Mouse (Mus musculus) CH12.LX (cell line): ENCODE measurements around the gene Gm49384. TPM values are rescaled to one million over a fixed set of nuclear protein-coding genes. Genes with fewer than 3 reads are reported as not detected.

Experiments
- DNase-seq: peaks from one replicate; pipeline ENCODE4 v3.0.0-alpha.2; 2013; ENCODE audit errors: extremely low read depth
- H3K27ac ChIP-seq: 2 replicates; pipeline ENCODE4 v1.5.1; 2012; ENCODE audit warnings: low read depth, mild to moderate bottlenecking, control low read depth, moderate library complexity; ENCODE audit not compliant: insufficient read depth
- H3K27me3 ChIP-seq: replicated peaks from 2 replicates; pipeline ENCODE3; 2012; ENCODE audit warnings: inconsistent platforms
- H3K36me3 ChIP-seq, 2 experiments: replicated peaks in 1 of 2; 2 replicates each; pipeline versions ENCODE3 to v1.6.1; 2012; ENCODE audit warnings: inconsistent platforms in 1 of 2, low read length in 1 of 2, mild to moderate bottlenecking in 1 of 2, mixed read lengths in 1 of 2, moderate library complexity in 1 of 2; ENCODE audit not compliant: control insufficient read depth in 1 of 2, insufficient read depth in 1 of 2
- H3K4me1 ChIP-seq, 2 experiments: 2 replicates each; pipeline ENCODE4 v1.6.1; 2012; ENCODE audit warnings: inconsistent platforms in 1 of 2, moderate library complexity in 1 of 2; ENCODE audit not compliant: insufficient read depth in 2 of 2, control insufficient read depth in 1 of 2
- H3K4me2 ChIP-seq: 2 replicates; pipeline ENCODE4 v1.6.1; 2012; ENCODE audit warnings: low read depth, mild to moderate bottlenecking, control low read depth; ENCODE audit not compliant: poor library complexity, insufficient read depth, severe bottlenecking
- H3K4me3 ChIP-seq, 3 experiments: fragments of 150-350 bp in 1 of 3; sonication (generic) in 1 of 3; replicated peaks in 1 of 3; 2 replicates each; pipeline versions ENCODE3 to v1.5.1; 2011 to 2012; ENCODE audit warnings: low read depth in 2 of 3, low read length in 2 of 3, mild to moderate bottlenecking in 2 of 3, moderate library complexity in 2 of 3, control low read depth in 1 of 3, improper control_type of control experiment in 1 of 3, inconsistent platforms in 1 of 3, mixed read lengths in 1 of 3; ENCODE audit not compliant: poor library complexity in 1 of 3
- H3K79me2 ChIP-seq: replicated peaks from 2 replicates; pipeline ENCODE4 v1.6.1; 2012; ENCODE audit warnings: mild to moderate bottlenecking, moderate library complexity; ENCODE audit not compliant: control insufficient read depth, poor library complexity, insufficient read depth, severe bottlenecking; ENCODE audit errors: extremely low read depth
- H3K9ac ChIP-seq: 2 replicates; pipeline ENCODE4 v1.6.1; 2012; ENCODE audit warnings: low read depth, mild to moderate bottlenecking, control low read depth, moderate library complexity; ENCODE audit not compliant: insufficient read depth
- H3K9me3 ChIP-seq: replicated peaks from 2 replicates; pipeline ENCODE3; 2012; ENCODE audit warnings: low read length, inconsistent platforms, mixed read lengths
- BHLHE40 ChIP-seq: IDR thresholded peaks from 2 replicates; pipeline ENCODE4 v1.6.1; 2011; ENCODE audit warnings: mild to moderate bottlenecking, low read depth, low read length, improper control_type of control experiment
- CHD1 ChIP-seq: IDR thresholded peaks from 2 replicates; pipeline ENCODE4 v1.6.1; 2012; ENCODE audit warnings: low read depth, low read length, improper control_type of control experiment, inconsistent platforms
- CHD2 ChIP-seq: IDR thresholded peaks from 2 replicates; pipeline ENCODE4 v1.6.1; 2011; ENCODE audit warnings: low read length, improper control_type of control experiment
- CTCF ChIP-seq, 2 experiments: IDR thresholded peaks in 1 of 2; conservative IDR thresholded peaks in 1 of 2; 2 replicates each; pipeline ENCODE4 v1.5.1; 2011 to 2012; ENCODE audit warnings: low read depth in 2 of 2, low read length in 2 of 2, improper control_type of control experiment in 1 of 2, inconsistent platforms in 1 of 2, mild to moderate bottlenecking in 1 of 2, moderate library complexity in 1 of 2
- E2F4 ChIP-seq: IDR thresholded peaks from 2 replicates; pipeline ENCODE4 v1.6.1; 2011; ENCODE audit warnings: low read depth, low read length, improper control_type of control experiment; ENCODE audit not compliant: insufficient replicate concordance
- ELF1 ChIP-seq: IDR thresholded peaks from 2 replicates; pipeline ENCODE4 v1.6.1; 2014; ENCODE audit warnings: low read depth, mild to moderate bottlenecking, inconsistent platforms, low read length, improper control_type of control experiment
- GABPA ChIP-seq: IDR thresholded peaks from 2 replicates; pipeline ENCODE4 v1.6.1; 2012; ENCODE audit warnings: low read depth, low read length, improper control_type of control experiment, inconsistent platforms; ENCODE audit not compliant: insufficient replicate concordance
- HCFC1 ChIP-seq: IDR thresholded peaks from 2 replicates; pipeline ENCODE4 v1.6.1; 2012; ENCODE audit warnings: low read depth, mild to moderate bottlenecking, inconsistent platforms, low read length, improper control_type of control experiment
- IRF4 ChIP-seq: IDR thresholded peaks from 2 replicates; pipeline ENCODE4 v1.6.1; 2014; ENCODE audit warnings: low read depth, mild to moderate bottlenecking, inconsistent platforms, low read length, improper control_type of control experiment
- JUN ChIP-seq: IDR thresholded peaks from 2 replicates; pipeline ENCODE4 v1.6.1; 2011; ENCODE audit warnings: low read depth, mild to moderate bottlenecking, low read length, improper control_type of control experiment, moderate library complexity; ENCODE audit not compliant: insufficient read depth
- JUND ChIP-seq: conservative IDR thresholded peaks from 2 replicates; pipeline ENCODE4 v1.6.1; 2011; ENCODE audit warnings: low read depth, low read length, improper control_type of control experiment
- KAT2A ChIP-seq: IDR thresholded peaks from 2 replicates; pipeline ENCODE4 v1.6.1; 2012; ENCODE audit warnings: low read length, improper control_type of control experiment, inconsistent platforms; ENCODE audit not compliant: insufficient replicate concordance
- MAX ChIP-seq: IDR thresholded peaks from 2 replicates; pipeline ENCODE4 v1.6.1; 2011; ENCODE audit warnings: low read length, improper control_type of control experiment
- MEF2A ChIP-seq: IDR thresholded peaks from 2 replicates; pipeline ENCODE4 v1.6.1; 2014; ENCODE audit warnings: low read depth, mild to moderate bottlenecking, inconsistent platforms, low read length, improper control_type of control experiment, borderline replicate concordance
- MXI1 ChIP-seq: IDR thresholded peaks from 2 replicates; pipeline ENCODE4 v1.6.1; 2011; ENCODE audit warnings: mild to moderate bottlenecking, low read depth, low read length, improper control_type of control experiment
- MYC ChIP-seq: IDR thresholded peaks from 2 replicates; pipeline ENCODE4 v1.6.1; 2011; ENCODE audit warnings: low read depth, mild to moderate bottlenecking, improper control_type of control experiment, low read length
- NELFE ChIP-seq: IDR thresholded peaks from 2 replicates; pipeline ENCODE4 v1.6.1; 2011; ENCODE audit warnings: low read depth, low read length, improper control_type of control experiment
- NRF1 ChIP-seq: IDR thresholded peaks from 2 replicates; pipeline ENCODE4 v1.6.1; 2014; ENCODE audit warnings: low read depth, mild to moderate bottlenecking, inconsistent platforms, low read length, improper control_type of control experiment, moderate library complexity
- PAX5 ChIP-seq: IDR thresholded peaks from 2 replicates; pipeline ENCODE4 v1.6.1; 2012; ENCODE audit warnings: low read length, inconsistent platforms, mixed read lengths
- POLR2A ChIP-seq: IDR thresholded peaks from 2 replicates; pipeline ENCODE4 v1.6.1; 2011; ENCODE audit warnings: low read depth, mild to moderate bottlenecking, improper control_type of control experiment, low read length
- RAD21 ChIP-seq: IDR thresholded peaks from 2 replicates; pipeline ENCODE4 v1.6.1; 2011; ENCODE audit warnings: low read depth, mild to moderate bottlenecking, low read length, improper control_type of control experiment, moderate library complexity
- RCOR1 ChIP-seq: conservative IDR thresholded peaks from 2 replicates; pipeline ENCODE4 v1.6.1; 2012; ENCODE audit warnings: low read depth, mild to moderate bottlenecking, inconsistent platforms, low read length, improper control_type of control experiment
- SIN3A ChIP-seq: IDR thresholded peaks from 2 replicates; pipeline ENCODE4 v1.6.1; 2012; ENCODE audit warnings: low read length, improper control_type of control experiment, inconsistent platforms
- SMC3 ChIP-seq: IDR thresholded peaks from 2 replicates; pipeline ENCODE4 v1.6.1; 2011; ENCODE audit warnings: low read depth, low read length, improper control_type of control experiment
- TBP ChIP-seq: conservative IDR thresholded peaks from 2 replicates; pipeline ENCODE4 v1.6.1; 2011; ENCODE audit warnings: low read depth, low read length, improper control_type of control experiment
- TCF12 ChIP-seq: IDR thresholded peaks from 2 replicates; pipeline ENCODE4 v1.6.1; 2014; ENCODE audit warnings: low read depth, mild to moderate bottlenecking, inconsistent platforms, low read length, improper control_type of control experiment
- UBTF ChIP-seq: IDR thresholded peaks from 2 replicates; pipeline ENCODE4 v1.6.1; 2012; ENCODE audit warnings: low read depth, mild to moderate bottlenecking, inconsistent platforms, low read length, improper control_type of control experiment, moderate library complexity
- USF1 ChIP-seq: IDR thresholded peaks from 2 replicates; pipeline ENCODE4 v1.6.1; 2014; ENCODE audit warnings: low read depth, mild to moderate bottlenecking, inconsistent platforms, low read length, improper control_type of control experiment
- USF2 ChIP-seq: conservative IDR thresholded peaks from 2 replicates; pipeline ENCODE4 v1.6.1; 2011; ENCODE audit warnings: low read depth, low read length, improper control_type of control experiment
- ZC3H11A ChIP-seq: IDR thresholded peaks from 2 replicates; pipeline ENCODE4 v1.6.1; 2012; ENCODE audit warnings: low read depth, mild to moderate bottlenecking, inconsistent platforms, low read length, improper control_type of control experiment
- ZKSCAN1 ChIP-seq: IDR thresholded peaks from 2 replicates; pipeline ENCODE4 v1.6.1; 2012; ENCODE audit warnings: low read depth, inconsistent platforms, low read length, improper control_type of control experiment, borderline replicate concordance
- ZMIZ1 ChIP-seq: IDR thresholded peaks from 2 replicates; pipeline ENCODE4 v1.6.1; 2012; ENCODE audit warnings: low read depth, mild to moderate bottlenecking, inconsistent platforms, low read length, improper control_type of control experiment
- dilution Hi-C: fragments of 300-500 bp; cut with MboI; formaldehyde crosslinking; loops from 2 replicates; pipeline ENCODE4 v1.14.3; 2020; ENCODE audit warnings: low sequenced_read_pairs; ENCODE audit not compliant: extremely low pct_unique_long_range_greater_than_20kb, extremely low pct_ligation_motif_present
- in situ Hi-C: fragments of 300-500 bp; cut with MboI; formaldehyde crosslinking; loops from 3 replicates; pipeline ENCODE4 v1.14.3; 2019; ENCODE audit warnings: low sequenced_read_pairs, low pct_ligation_motif_present, low pct_unique_long_range_greater_than_20kb, mixed read lengths
- polyA plus RNA-seq: library from polyadenylated mRNA; unstranded; fragments of >175 nt; gene quantifications from 2 replicates; pipeline ENCODE4 v1.2.1, GENCODE M21; 2012; ENCODE audit warnings: low read depth; ENCODE audit not compliant: insufficient read length
- total RNA-seq, 2 experiments: library from RNA; depleted of rRNA; stranded (reverse); fragments of 300-350 nt in 1 of 2; fragments of >200 nt in 1 of 2; gene quantifications; 2 replicates each; pipeline ENCODE4 v1.2.3; 2012 to 2014

Gm49384 gene
- total and polyA plus RNA-seq, 3 experiments = 23.4 to 54.9 (median 34.4) TPM

DNA sequence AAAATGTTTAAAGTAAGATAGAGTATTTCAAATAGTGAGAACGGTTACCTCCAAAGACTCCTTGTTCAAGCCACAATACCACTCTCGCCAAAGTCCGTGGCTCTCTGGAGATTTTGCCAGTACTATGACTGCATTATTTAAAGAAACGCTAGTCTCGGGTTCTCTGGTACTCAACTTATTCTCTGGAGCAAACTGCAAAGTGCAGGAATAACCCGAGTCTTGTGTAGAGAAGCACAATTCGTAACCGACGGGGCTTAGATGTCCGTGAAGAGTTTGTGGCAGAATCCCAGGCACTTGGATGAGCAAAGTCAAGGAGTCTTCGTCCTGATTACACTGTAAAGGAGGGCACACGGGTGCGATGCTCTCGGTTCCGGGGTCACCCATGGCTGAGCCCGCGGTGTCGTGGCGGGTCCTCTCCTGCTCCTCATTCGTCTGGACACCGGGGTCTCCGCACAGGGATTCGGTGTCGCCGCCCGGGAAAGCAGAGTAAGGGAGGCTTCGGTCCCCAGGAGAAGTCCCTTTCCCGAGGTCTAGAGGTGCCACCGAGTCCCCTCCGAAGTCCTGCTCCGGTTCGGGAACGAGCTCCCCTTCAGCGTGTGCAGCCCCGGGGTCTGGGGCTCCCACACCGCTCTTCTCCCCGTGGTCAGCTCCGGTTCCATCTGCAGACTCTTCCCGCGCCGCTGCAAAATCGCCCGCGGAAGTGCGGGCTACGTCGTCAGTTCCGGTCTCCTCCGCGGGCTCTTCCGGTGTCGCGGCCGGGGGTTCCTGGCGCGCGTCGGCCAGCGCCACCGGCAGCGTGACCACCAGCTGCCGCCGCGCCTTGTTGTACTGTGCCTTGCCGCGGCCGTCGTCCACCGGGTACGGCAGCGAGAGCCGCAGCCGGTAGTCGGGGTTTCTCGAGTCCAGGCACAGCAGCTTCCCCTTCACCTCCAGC, 7.4 kb downstream of the Gm49384 start, which contains the start of gene Gm49383:
TSS of gene Gm49383 (minus strand) at position 661 of the 934 bp plus-strand sequence.
- Histone ChIP-seq H3K4me2 (peak within 1 kb of the TSS; percentile 91), H3K36me3 (peaks cover 16 to 35% of the 10 kb centered on the region in 2 experiments), H3K27ac (peak within 1 kb of the TSS; percentile 84), H3K79me2 (peaks cover 47% of the 10 kb centered on the region), H3K9me3 (no peaks in the 10 kb centered on the region), H3K4me1 (peaks cover 6 to 28% of the 10 kb centered on the region in 2 experiments; a peak in 3 of 4 replicates), H3K4me3 (peak within 1 kb of the TSS; percentile 91 to 98 (median 97)), H3K27me3 (no peaks in the 10 kb centered on the region)
- DNase-seq = peak; percentile 58
- in situ Hi-C loops (no loop called here), dilution Hi-C loops (no loop called here)
- TF ChIP-seq JUND = no peak
- peak; percentile 79 for TF ChIP-seq ZMIZ1
- peak; percentile 93 for TF ChIP-seq ELF1
- TF ChIP-seq MAX = no peak; the same call in 1 of the 2 replicates
- no peak; the same call in 1 of the 2 replicates for TF ChIP-seq USF1
- peak; percentile 62 for TF ChIP-seq NELFE
- no peak for TF ChIP-seq BHLHE40
- TF ChIP-seq POLR2A = peak; percentile 87
- no peak for TF ChIP-seq RAD21
- TF ChIP-seq KAT2A = peak; percentile 68; the same call in 1 of the 2 replicates
- no peak for TF ChIP-seq JUN
- no peak for TF ChIP-seq USF2
- TF ChIP-seq PAX5 = no peak
- TF ChIP-seq ZKSCAN1 = no peak
- TF ChIP-seq TCF12 = peak; percentile 82
- TF ChIP-seq ZC3H11A = no peak
- no peak for TF ChIP-seq IRF4
- no peak for TF ChIP-seq SMC3
- TF ChIP-seq UBTF = no peak
- 0 out of 2 replicates have a peak, but pooled peaks have one; percentile 76 for TF ChIP-seq CHD1
- TF ChIP-seq MEF2A = peak; percentile 55; the same call in 1 of the 2 replicates
- TF ChIP-seq GABPA = no peak
- TF ChIP-seq CHD2 = no peak
- peak; percentile 80; the same call in 1 of the 2 replicates for TF ChIP-seq E2F4
- TF ChIP-seq SIN3A = peak; percentile 92; the same call in 1 of the 2 replicates
- peak; percentile 39; the same call in 1 of the 2 replicates for TF ChIP-seq NRF1
- TF ChIP-seq HCFC1 = peak; percentile 79
- TF ChIP-seq TBP = 0 out of 2 replicates have a peak, but pooled peaks have one; percentile 41
- TF ChIP-seq MXI1 = peak; percentile 82
- no peak for TF ChIP-seq CTCF (conservative IDR thresholded peaks at IDR 0.05 in 1 of 2, IDR thresholded peaks at IDR 0.05 in 1 of 2; ENCODE audit: low read depth in 2 of 2, low read length in 2 of 2)
- peak; percentile 19; the same call in 1 of the 2 replicates for TF ChIP-seq MYC
- no peak for TF ChIP-seq RCOR1
- TF ChIP-seq, all 38 proteins: peak for 15
- peak within 1 kb of the TSS; percentile 61 for H3K9ac ChIP-seq
